Mouse (Mus musculus) heart, embryonic 14.5 days (tissue): ENCODE data around the gene Pard3. TPM values are rescaled to one million over a fixed set of nuclear protein-coding genes. Genes with fewer than 3 reads are reported as not detected.

ENCODE experiments used
- ATAC-seq: fragments of 200-750 bp; cut with Nextera tagmentation; 2 replicates; pipeline ENCODE4 v1.8.0; 2017; ENCODE audit warnings: low read depth, moderate TSS enrichment; ENCODE audit not compliant: insufficient number of reproducible peaks, insufficient read depth, low FRiP score
- H3K27ac ChIP-seq, 2 experiments: fragments of 200-500 bp in 1 of 2; fragments of 300-500 bp in 1 of 2; sonication (generic) in 1 of 2; replicated peaks in 1 of 2; 2 replicates each; pipeline ENCODE4 v1.5.1; 2012 to 2014; ENCODE audit warnings: low read depth in 2 of 2, low read length in 2 of 2, control low read depth in 1 of 2, mild to moderate bottlenecking in 1 of 2, mixed read lengths in 1 of 2; ENCODE audit not compliant: control insufficient read depth in 1 of 2, insufficient read depth in 1 of 2
- H3K27me3 ChIP-seq: fragments of 300-500 bp; sonication (generic); 2 replicates; pipeline ENCODE4 v1.6.1; 2014; ENCODE audit warnings: mild to moderate bottlenecking, low read length, control low read depth; ENCODE audit not compliant: control insufficient read depth, insufficient read depth
- H3K36me3 ChIP-seq: fragments of 300-500 bp; sonication (generic); 2 replicates; pipeline ENCODE4 v1.6.1; 2014; ENCODE audit warnings: mild to moderate bottlenecking, control low read depth, low read length, mixed read lengths; ENCODE audit not compliant: control insufficient read depth, insufficient read depth
- H3K4me1 ChIP-seq, 2 experiments: fragments of 200-500 bp in 1 of 2; fragments of 300-500 bp in 1 of 2; sonication (generic) in 1 of 2; 2 replicates each; pipeline ENCODE4 v1.6.1; 2012 to 2014; ENCODE audit warnings: low read length in 2 of 2, control low read depth in 1 of 2, mixed read lengths in 1 of 2; ENCODE audit not compliant: control insufficient read depth in 2 of 2, insufficient read depth in 2 of 2
- H3K4me2 ChIP-seq: fragments of 300-500 bp; sonication (generic); 2 replicates; pipeline ENCODE4 v1.6.1; 2014; ENCODE audit warnings: mild to moderate bottlenecking, low read length
- H3K4me3 ChIP-seq, 2 experiments: fragments of 200-500 bp in 1 of 2; fragments of 300-500 bp in 1 of 2; sonication (generic) in 1 of 2; 2 replicates each; pipeline ENCODE4 v1.5.1; 2012 to 2014; ENCODE audit warnings: low read length in 2 of 2, mild to moderate bottlenecking in 2 of 2, control low read depth in 1 of 2, low read depth in 1 of 2, moderate library complexity in 1 of 2; ENCODE audit not compliant: control insufficient read depth in 1 of 2, insufficient read depth in 1 of 2
- H3K9ac ChIP-seq: fragments of 300-500 bp; sonication (generic); 2 replicates; pipeline ENCODE4 v1.6.1; 2014; ENCODE audit warnings: mild to moderate bottlenecking, low read length
- H3K9me3 ChIP-seq: fragments of 300-500 bp; sonication (generic); 2 replicates; pipeline ENCODE4 v1.6.1; 2016; ENCODE audit warnings: low read length, control low read depth; ENCODE audit not compliant: control insufficient read depth
- WGBS: fragments of 180-500 bp; shearing (Covaris S2); extraction: QIAGEN DNeasy Blood & Tissue Kit; methylation state at CpG from one replicate; pipeline ENCODE4 v1.1.7; 2014; 5-methylcytosine and 5-hydroxymethylcytosine counted together
- polyA plus RNA-seq: library from polyadenylated mRNA; unstranded; fragments of >200 nt; fragmentation: Nextera tagmentation; extraction: Ambion mirVana; gene quantifications from 2 replicates; pipeline ENCODE4 v1.2.1, GENCODE M21; 2014

Pard3 gene
- polyA plus RNA-seq, 1 experiment from 2014 or later = 21.2 TPM

DNA sequence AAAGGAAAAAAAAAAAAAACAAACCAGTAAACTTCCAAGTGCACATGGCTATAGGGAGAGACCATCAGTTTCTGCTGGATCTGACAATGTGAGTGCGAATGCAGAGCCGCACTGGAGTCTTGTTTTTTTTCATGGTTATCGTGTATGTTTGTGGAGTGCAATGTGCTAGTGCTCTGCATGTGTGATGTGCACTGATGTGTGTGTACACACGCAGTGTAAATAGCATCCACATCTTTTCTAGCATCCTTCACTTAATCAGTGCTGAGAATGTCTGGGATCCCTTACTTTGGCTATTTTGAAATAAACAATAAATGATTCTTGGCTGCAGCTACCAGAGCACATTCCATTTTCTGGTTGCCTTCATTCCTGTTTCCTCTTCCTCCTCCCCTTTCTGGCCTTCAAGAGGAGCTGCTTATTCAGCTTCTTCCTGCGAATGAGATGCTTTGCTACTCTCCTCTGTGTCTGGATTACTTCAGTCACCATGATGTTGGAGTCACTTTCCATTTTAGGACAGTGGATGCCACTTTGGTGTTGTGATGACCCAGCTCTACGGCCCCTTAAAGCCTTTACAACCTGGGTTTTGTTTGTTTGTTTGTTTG, 239.3 kb downstream of the Pard3 start:
- no peak for ATAC-seq
- 0 out of 2 replicates have a peak, but pooled peaks cover 5% of the 10 kb centered on the region for H3K36me3 ChIP-seq
- H3K27me3 ChIP-seq = no peaks in the 10 kb centered on the region
- H3K4me1 ChIP-seq = peaks cover 3 to 28% of the 10 kb centered on the region in 2 experiments
- H3K4me2 ChIP-seq = no peak overlapping the region
- no peaks in the 10 kb centered on the region for H3K9me3 ChIP-seq
- 57% methylated on average over 6 of the region's 6 CpGs for WGBS
- H3K27ac ChIP-seq = no peak overlapping the region
- H3K9ac ChIP-seq = no peak overlapping the region
- H3K4me3 ChIP-seq = no peak overlapping the region

DNA sequence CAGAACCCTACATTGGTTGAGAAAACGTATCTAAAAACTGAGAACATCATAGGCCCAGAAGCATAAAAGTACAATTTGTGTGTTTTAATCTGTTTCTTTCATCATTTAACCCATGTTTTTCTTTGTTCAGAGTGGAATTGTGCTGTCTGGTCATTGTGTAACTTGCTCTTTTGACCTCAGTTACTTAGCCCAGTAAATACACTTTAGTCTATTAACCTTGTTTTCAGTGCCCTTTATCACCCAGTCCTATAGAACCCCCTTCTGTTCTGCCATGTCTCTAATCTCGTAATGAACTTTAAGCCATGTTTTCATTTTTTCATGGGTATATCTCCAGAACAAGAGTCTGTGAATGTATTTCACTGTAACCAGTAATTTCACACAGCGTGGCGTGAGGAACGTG, 243.3 kb downstream of the Pard3 start:
- ATAC-seq = no peak
- no peak overlapping the region for H3K4me2 ChIP-seq
- H3K27me3 ChIP-seq = no peaks in the 10 kb centered on the region
- peaks cover 3 to 18% of the 10 kb centered on the region in 2 experiments for H3K4me1 ChIP-seq
- no peaks in the 10 kb centered on the region for H3K9me3 ChIP-seq
- no peak overlapping the region for H3K27ac ChIP-seq
- no peak overlapping the region for H3K4me3 ChIP-seq
- H3K36me3 ChIP-seq = 0 out of 2 replicates have a peak, but pooled peaks cover 5% of the 10 kb centered on the region
- H3K9ac ChIP-seq = no peak overlapping the region
- WGBS = 86% methylated on average over 5 of the region's 5 CpGs

DNA sequence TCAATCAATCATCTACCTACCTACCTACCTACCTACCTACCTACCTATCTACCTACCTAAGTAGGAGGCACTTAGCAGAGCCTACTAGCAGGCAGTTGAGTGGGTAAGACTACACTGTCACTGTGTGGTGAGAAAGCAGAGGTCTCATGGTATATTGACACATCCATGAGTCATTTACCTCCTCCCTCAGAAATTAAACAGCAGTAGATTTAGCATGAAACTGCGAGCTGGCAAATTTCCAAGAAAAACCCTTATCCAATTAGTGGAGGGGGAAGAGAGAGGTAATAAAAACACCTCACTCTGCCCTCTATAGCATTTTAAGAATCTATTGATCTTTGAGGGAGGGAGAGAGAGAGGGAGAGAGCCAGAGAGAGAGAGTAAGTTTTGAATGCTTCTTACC, 245.7 kb downstream of the Pard3 start:
- ATAC-seq = no peak
- WGBS = 85% methylated on average over 1 of the region's 1 CpGs
- Histone ChIP-seq H3K27me3 (no peaks in the 10 kb centered on the region), H3K27ac (no peak overlapping the region), H3K9me3 (no peaks in the 10 kb centered on the region), H3K36me3 (0 out of 2 replicates have a peak, but pooled peaks cover 5% of the 10 kb centered on the region), H3K4me1 (peaks cover 6 to 7% of the 10 kb centered on the region in 2 experiments; a peak in 2 of 4 replicates), H3K4me3 (no peak overlapping the region), H3K4me2 (no peak overlapping the region), H3K9ac (no peak overlapping the region)

DNA sequence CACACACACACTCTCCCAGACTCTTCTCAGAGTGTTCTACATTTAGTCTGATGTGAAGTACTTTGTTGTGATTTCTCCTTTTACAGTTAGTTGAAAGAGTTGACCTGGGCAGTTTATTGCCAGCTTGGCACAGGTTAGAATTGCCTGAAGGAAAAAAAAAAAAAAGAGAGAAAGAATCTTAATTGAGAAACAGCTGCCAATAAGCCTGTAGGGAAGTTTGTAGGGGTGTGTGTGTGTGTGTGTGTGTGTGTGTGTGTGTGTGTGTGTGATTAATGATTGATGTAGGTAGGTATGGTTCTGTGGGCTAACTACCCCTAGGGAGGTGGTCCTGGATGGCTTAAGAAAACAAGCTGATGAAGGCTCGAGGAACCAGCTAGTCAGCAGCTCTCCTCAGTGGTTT, 252.1 kb downstream of the Pard3 start:
- ATAC-seq = no peak
- Histone ChIP-seq H3K27ac (no peak overlapping the region), H3K27me3 (no peaks in the 10 kb centered on the region), H3K4me3 (no peak overlapping the region), H3K4me1 (peaks cover 7 to 9% of the 10 kb centered on the region in 2 experiments; a peak in 3 of 4 replicates), H3K9me3 (no peaks in the 10 kb centered on the region), H3K9ac (no peak overlapping the region), H3K36me3 (no peaks in the 10 kb centered on the region), H3K4me2 (no peak overlapping the region)
- 62% methylated on average over 1 of the region's 1 CpGs for WGBS

DNA sequence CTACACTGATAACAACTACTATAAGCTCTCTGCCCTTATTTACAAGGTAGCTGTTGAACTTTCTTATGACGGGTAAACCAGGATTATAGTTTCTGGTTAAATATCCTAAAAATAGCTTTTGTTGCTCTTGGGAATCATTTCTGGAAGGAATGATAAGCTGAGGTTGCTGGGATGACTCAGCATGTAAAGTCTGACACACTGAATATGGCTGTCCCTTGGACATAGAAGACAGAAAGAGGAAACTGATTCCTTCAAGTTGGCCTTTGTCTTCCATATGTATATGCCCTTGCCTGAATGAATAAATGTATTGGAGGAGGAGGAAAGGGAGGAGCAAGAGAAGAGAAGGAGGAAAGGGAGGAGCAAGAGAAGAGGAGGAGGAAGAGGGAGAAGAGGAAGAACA, 254.2 kb downstream of the Pard3 start:
- H3K27ac ChIP-seq = no peak overlapping the region
- no peak for ATAC-seq

DNA sequence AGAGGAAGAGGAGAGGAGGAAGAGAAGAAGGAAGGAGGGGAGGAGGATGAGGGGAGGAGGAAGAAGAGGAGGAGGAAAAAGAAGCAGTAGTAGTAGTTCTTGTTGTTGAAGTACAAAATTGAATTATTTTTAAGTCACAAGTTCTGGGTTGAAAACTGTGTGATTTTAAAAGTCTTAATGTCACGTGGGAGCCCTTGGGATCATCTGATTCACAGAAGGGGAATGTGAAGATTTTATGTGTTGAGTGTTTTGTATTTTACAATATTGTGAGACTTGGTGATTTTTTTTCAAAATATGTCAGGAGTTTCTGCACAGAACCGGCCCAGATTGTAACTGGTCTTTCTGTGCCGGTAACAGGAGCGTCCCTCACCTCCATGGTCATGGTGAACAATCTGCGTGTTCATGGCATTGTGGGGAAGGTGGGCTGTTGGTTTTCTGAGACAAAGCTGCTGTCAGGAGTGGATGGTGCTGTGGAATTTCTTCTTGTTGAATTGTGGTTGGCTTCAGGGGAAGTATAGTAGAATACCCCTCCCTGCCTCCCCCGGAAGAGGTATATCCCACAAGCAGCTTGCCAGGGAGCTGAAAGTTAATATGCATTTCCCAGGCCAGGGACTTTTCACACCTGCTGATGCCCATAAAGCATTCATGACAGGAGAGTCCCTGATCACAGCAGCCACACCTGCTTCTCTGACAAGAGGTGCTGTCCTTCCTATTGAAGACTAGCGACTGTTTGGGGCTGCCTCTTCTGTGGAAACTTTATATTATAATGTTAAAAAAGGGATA, 254.9 kb downstream of the Pard3 start:
- 84% methylated on average over 7 of the region's 7 CpGs for WGBS
- Histone ChIP-seq H3K4me1 (peaks cover 7 to 9% of the 10 kb centered on the region in 2 experiments; a peak in 3 of 4 replicates), H3K4me3 (no peak overlapping the region), H3K9ac (no peak overlapping the region), H3K27me3 (no peaks in the 10 kb centered on the region), H3K9me3 (no peaks in the 10 kb centered on the region), H3K36me3 (no peaks in the 10 kb centered on the region), H3K4me2 (no peak overlapping the region), H3K27ac (no peak overlapping the region)
- no peak for ATAC-seq

More for the DNA sequence above, 254.2 kb downstream of the Pard3 start:
- no peaks in the 10 kb centered on the region for H3K9me3 ChIP-seq
- no peaks in the 10 kb centered on the region for H3K36me3 ChIP-seq
- no peaks in the 10 kb centered on the region for H3K27me3 ChIP-seq
- WGBS = 24% methylated on average over 1 of the region's 1 CpGs
- H3K4me2 ChIP-seq = no peak overlapping the region
- no peak overlapping the region for H3K9ac ChIP-seq
- H3K4me1 ChIP-seq = peaks cover 7 to 9% of the 10 kb centered on the region in 2 experiments; a peak in 3 of 4 replicates
- no peak overlapping the region for H3K4me3 ChIP-seq

DNA sequence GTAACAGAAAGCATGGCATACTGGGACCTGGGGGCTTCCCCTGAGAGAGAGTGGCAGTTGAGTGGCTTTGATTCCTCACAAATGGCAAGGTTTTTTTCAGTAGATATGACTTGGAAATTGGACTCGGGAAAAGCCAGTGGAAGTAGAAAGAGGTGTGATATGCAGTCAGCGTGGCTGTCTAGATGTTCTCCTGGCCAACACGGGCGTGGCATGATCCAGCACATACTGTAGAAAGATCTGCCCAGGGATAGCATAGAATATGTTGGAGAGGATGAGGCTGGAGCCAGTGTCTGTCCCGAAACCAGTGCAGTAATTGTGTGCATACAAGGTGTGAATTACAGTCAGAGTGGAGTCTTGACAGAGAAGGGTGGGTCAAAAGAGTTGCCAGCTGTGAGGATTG, 257.2 kb downstream of the Pard3 start:
- H3K4me1 ChIP-seq = peaks cover 4 to 7% of the 10 kb centered on the region in 2 experiments; a peak in 2 of 4 replicates
- no peak overlapping the region for H3K9ac ChIP-seq
- 92% methylated on average over 5 of the region's 5 CpGs for WGBS
- no peak overlapping the region for H3K27ac ChIP-seq
- ATAC-seq = no peak
- no peaks in the 10 kb centered on the region for H3K9me3 ChIP-seq
- no peaks in the 10 kb centered on the region for H3K27me3 ChIP-seq
- no peak overlapping the region for H3K4me2 ChIP-seq
- no peak overlapping the region for H3K4me3 ChIP-seq
- H3K36me3 ChIP-seq = 0 out of 2 replicates have a peak, but pooled peaks cover 3% of the 10 kb centered on the region
